Mouse (Mus musculus): ENCODE results near the gene Clec11a.

The Clec11a gene

DNA sequence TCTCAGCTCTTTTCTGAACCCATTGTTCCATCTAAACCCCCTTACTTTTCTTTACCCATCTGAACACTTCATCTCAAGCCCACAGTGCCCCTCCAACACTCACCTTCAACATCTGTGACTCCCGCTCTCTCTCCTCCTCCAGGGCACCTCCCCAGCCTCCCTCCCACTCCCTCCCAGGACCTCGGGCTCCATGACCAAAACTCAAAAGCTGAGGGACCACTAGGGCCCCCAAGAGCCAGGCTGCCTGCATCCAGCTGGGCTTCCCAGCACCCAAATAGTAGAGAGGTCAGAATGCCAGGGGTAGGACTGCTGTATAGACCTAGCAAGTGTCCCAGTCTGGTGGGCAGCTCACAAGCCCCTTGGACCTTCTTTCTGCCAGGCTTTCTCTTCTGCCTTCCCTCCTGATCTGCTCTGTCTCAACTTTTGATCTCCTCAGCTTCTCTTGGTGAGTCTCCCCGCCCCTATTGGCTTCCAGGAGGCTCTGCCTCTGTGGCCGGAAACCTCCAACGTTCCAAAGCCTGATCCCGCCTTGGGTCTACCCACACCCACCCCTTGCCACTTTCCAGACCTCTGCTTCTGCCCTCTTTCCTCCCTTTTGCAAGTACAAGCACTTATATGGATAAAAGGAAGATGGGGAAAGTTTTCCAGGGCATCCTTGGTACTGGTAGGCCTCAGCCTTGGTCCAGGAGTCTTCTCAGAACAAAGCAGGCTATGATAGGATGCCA lies at the start of gene Clec11a:
Clec11a (minus strand) TSS at position 387 of the 725 bp plus-strand sequence.
- DNase-seq (ENCODE audit: extremely low read depth, low read depth): no peak

GRCm38 (mm10) chr7:44355411-44355810 lies 48.7 kb upstream of the Clec11a start:
- no peak for DNase-seq (ENCODE audit: extremely low read depth, low read depth)

DNA sequence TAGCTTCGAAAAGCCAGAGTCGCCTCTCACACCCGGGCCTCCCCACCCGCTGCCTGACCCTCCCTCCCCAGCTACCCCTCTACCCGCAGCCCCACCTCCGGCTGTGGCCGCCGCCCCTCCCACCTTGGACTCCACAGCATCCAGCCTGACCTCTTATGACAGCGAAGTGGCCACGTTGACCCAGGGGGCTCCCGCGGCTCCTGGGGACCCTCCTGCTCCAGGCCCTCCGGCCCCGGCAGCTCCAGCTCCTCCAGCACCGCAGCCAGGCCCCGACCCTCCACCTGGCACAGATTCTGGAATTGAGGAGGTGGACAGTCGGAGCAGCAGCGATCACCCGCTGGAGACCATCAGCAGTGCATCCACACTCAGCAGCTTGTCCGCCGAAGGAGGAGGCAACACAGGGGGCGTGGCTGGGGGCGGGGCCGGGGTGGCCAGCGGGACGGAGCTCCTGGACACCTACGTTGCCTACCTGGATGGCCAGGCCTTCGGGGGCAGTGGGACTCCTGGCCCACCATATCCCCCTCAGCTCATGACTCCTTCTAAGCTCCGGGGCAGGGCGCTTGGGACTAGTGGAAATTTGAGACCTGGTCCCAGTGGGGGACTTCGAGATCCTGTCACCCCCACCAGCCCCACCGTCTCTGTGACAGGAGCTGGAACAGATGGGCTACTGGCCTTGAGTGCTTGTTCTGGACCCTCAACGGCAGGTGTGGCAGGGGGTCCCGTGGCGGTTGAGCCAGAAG lies 47.1 kb upstream of the Clec11a start:
- no peak for DNase-seq (ENCODE audit: extremely low read depth, low read depth)

- no peak for DNase-seq (ENCODE audit: extremely low read depth, low read depth)
These were observed 46.3 kb upstream of the Clec11a start for GRCm38 (mm10) chr7:44352750-44353600.

DNA sequence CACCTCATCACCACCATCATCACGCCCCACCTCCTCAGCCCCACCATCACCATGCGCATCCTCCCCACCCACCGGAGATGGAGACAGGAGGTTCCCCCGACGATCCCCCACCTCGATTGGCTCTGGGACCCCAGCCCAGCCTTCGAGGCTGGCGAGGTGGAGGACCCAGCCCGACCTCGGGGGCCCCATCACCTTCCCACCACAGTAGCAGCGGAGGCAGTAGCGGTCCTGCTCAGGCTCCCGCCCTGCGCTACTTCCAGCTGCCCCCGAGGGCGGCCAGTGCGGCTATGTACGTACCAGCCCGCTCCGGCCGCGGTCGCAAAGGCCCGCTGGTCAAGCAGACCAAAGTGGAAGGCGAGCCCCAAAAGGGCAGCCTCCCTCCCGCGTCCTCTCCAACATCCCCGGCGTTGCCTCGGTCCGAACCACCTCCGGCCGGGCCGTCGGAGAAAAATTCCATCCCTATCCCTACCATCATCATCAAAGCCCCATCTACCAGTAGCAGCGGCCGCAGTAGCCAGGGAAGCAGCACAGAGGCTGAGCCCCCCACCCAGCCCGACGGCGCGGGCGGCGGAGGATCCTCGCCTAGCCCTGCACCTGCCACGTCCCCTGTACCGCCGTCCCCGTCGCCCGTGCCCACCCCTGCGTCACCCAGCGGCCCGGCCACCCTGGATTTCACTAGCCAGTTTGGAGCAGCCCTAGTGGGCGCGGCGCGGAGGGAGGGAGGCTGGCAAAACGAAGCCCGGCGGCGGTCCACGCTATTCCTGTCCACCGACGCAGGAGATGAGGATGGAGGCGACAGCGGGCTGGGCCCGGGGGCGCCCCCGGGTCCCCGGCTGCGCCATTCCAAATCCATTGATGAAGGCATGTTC lies 45.4 kb upstream of the Clec11a start:
- no peak for DNase-seq (ENCODE audit: extremely low read depth, low read depth)

- DNase-seq (ENCODE audit: extremely low read depth, low read depth): peak; percentile 76
These were observed 44.4 kb upstream of the Clec11a start for GRCm38 (mm10) chr7:44350957-44351711.

GRCm38 (mm10) chr7:44349043-44349442 lies 42.3 kb upstream of the Clec11a start:
- DNase-seq (ENCODE audit: extremely low read depth, low read depth): peak; percentile 55

- DNase-seq (ENCODE audit: extremely low read depth, low read depth): no peak
These were observed 37.9 kb upstream of the Clec11a start for GRCm38 (mm10) chr7:44344622-44345021.

DNA sequence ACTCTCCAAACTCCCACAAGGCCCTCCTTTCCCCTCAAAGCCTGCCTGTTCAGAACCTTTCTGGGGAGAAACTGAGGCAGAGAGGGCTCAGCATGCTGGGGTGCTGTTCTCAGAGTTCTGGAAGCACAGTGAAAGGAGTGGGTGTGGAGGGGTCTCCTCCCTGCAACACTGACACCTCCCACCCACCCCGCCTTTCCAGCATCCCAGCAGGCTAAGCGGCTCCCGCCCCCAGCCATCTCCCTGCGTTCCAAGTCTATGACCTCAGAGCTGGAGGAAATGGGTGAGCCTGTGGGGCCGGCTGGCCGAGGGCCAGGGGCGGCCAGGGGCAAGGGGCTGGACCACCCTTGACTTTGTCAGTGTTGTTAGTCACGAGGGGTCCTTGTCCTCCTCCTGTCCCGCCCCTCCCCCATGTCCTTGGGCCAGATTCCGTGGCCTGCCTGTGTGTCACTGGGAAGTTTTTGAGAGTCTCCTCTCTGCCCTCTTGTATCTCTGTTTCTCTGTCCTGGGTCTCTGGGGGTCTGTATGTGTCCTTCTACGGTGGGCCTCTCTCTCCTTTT lies 36.8 kb upstream of the Clec11a start:
- DNase-seq (ENCODE audit: extremely low read depth, low read depth): no peak

- DNase-seq (ENCODE audit: extremely low read depth, low read depth): no peak
These were observed 35.0 kb upstream of the Clec11a start for GRCm38 (mm10) chr7:44341714-44342113.

- no peak for DNase-seq (ENCODE audit: extremely low read depth, low read depth)
These were observed 34.4 kb upstream of the Clec11a start for GRCm38 (mm10) chr7:44341119-44341518.

DNA sequence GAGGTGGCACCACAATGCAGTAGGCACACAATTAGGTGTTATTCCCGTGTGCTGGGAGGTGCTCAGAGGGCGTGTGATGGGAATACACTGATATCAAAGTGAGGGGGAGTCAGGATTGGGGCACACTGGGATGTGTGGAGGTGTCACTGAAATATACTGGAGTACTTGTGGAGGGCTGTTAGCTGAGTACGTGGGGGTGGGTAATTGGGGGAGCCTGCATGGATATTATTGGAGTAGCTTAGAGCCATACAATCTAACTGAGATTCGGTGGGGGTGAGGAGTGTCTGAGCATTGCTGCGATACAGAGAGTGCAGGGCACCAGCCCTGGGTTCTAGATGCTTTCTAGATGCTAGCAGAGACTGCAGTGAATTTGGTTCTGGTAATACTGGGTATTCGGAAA lies 33.5 kb upstream of the Clec11a start:
- DNase-seq (ENCODE audit: extremely low read depth, low read depth): no peak

- no peak for DNase-seq (ENCODE audit: extremely low read depth, low read depth)
These were observed 30.6 kb upstream of the Clec11a start for GRCm38 (mm10) chr7:44337121-44337849.

GRCm38 (mm10) chr7:44336046-44337021 lies 29.6 kb upstream of the Clec11a start:
- DNase-seq (ENCODE audit: extremely low read depth, low read depth): no peak

DNA sequence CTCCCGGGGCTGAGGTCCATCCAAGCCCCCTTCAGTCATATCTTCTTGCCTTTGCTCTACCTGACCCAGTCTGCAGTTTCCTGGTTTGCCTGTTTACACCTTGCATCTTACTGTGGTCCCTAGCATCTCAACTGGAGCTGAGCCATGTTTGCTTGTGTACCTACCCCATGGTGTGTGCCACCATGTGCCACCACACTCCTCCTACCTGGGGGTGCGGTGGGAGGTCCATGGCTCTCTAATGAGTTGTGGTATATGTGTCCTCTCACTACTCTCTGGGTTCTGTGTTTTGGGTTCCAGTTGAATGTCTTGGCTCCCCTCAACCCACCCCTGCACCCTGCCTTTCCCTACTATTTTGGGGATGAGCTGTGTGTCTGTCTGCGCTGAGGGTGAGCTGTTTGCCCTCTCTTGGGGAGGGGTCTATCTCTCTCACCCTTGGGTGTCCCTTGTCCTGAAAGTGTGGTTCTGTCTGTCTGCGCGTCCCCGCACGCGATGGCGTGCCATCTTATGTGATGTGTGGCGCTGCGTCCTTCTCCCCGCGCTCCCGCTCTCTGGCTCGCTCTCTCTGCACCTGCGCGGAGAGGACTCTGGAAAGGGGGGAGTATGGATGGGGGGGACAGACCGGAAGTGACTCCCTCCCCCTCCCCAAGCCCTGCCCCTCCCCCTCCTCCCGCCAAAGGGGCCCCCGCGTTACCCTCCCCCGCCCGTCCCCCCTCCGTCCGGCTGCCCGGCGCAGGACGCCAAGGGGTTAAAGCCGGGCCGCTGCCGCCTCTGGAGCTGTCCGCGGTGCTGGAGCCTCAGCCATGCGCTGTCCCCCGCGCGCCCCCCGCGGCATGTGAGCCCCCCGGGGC lies 28.6 kb upstream of the Clec11a start:
- DNase-seq (ENCODE audit: extremely low read depth, low read depth): no peak

DNA sequence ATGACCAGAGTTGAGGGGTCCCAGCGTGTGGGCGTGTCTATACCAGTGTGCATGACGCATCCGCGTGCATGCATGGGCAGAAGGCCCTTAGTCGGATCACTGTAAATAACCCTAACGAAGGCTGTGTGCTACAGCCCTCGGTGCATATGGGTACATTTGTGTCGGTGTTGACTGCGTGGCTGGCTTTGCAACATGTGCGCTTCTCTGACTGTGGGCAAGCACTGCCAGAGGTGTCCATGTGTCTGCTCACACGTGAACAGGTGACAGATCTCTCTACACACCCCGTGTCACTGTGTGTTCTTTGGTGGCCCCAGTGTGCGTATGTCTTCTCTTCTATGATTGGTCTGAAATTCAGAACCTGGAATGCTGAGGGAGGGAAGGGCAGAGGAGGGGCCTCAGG lies 27.4 kb upstream of the Clec11a start:
- no peak for DNase-seq (ENCODE audit: extremely low read depth, low read depth)

DNA sequence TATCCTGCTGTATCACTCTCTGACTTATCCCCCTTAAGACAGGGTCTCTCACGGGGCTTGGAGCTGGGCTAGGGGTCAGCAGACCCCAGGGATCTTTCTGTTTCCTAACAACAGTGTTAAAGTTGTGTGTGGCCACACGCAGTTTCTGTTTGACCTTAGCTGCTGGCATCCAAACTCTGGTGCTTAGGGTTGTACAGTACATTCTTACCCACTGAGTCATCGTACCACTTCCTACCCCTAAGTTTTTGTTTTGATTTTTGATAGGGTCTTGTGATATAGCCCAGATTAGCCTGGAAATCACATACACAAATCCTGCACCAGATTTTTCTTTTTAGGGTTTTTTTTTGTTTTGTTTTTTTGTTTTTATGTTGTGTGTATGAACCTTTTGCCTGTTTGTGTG lies 25.6 kb upstream of the Clec11a start:
- DNase-seq (ENCODE audit: extremely low read depth, low read depth): no peak
